Mouse (Mus musculus) lung, embryonic 16.5 days (tissue): ENCODE measurements around the gene Kif4. TPM values are rescaled to one million over a fixed set of nuclear protein-coding genes. Genes with fewer than 3 reads are reported as not detected.
A peak's percentile ranks its signal among the peaks of the same experiment; 100 is the strongest.

Source experiments
- ATAC-seq: fragments of 200-750 bp; cut with Nextera tagmentation; 2 replicates; pipeline ENCODE4 v1.8.0; 2017; ENCODE audit warnings: low read depth, mild to moderate bottlenecking, moderate library complexity
- H3K27ac ChIP-seq: fragments of 300-500 bp; sonication (generic); 2 replicates; pipeline ENCODE4 v1.5.1; 2014; ENCODE audit warnings: mild to moderate bottlenecking, control low read depth, low read length
- H3K27me3 ChIP-seq: fragments of 300-500 bp; sonication (generic); 2 replicates; pipeline ENCODE4 v1.6.1; 2014; ENCODE audit warnings: low read depth, low read length, mixed read lengths; ENCODE audit not compliant: control insufficient read depth, insufficient read depth
- H3K36me3 ChIP-seq: fragments of 300-500 bp; sonication (generic); 2 replicates; pipeline ENCODE4 v1.6.1; 2014; ENCODE audit warnings: low read length; ENCODE audit not compliant: control insufficient read depth, insufficient read depth
- H3K4me1 ChIP-seq: fragments of 300-500 bp; sonication (generic); replicated peaks from 2 replicates; pipeline ENCODE4 v1.6.1; 2014; ENCODE audit warnings: low read length, mixed read lengths; ENCODE audit not compliant: control insufficient read depth, insufficient read depth
- H3K4me2 ChIP-seq: fragments of 300-500 bp; sonication (generic); 2 replicates; pipeline ENCODE4 v1.6.1; 2014; ENCODE audit warnings: low read depth, low read length, control low read depth
- H3K4me3 ChIP-seq: fragments of 300-500 bp; sonication (generic); 2 replicates; pipeline ENCODE4 v1.5.1; 2014; ENCODE audit warnings: mild to moderate bottlenecking, low read length, control low read depth
- H3K9ac ChIP-seq: fragments of 300-500 bp; sonication (generic); 2 replicates; pipeline ENCODE4 v1.6.1; 2014; ENCODE audit warnings: low read length, control low read depth
- H3K9me3 ChIP-seq: fragments of 300-500 bp; sonication (generic); 2 replicates; pipeline ENCODE4 v1.6.1; 2016; ENCODE audit warnings: low read length; ENCODE audit not compliant: control insufficient read depth
- WGBS: fragments of 180-500 bp; shearing (Covaris S2); extraction: QIAGEN DNeasy Blood & Tissue Kit; methylation state at CpG from one replicate; pipeline ENCODE4 v1.1.7; 2014; 5-methylcytosine and 5-hydroxymethylcytosine counted together
- polyA plus RNA-seq: library from polyadenylated mRNA; unstranded; fragments of >200 nt; fragmentation: Nextera tagmentation; extraction: Ambion mirVana; gene quantifications from 2 replicates; pipeline ENCODE4 v1.2.1, GENCODE M21; 2015

Kif4 gene
- polyA plus RNA-seq, 1 experiment from 2014 or later: 33.5 TPM

DNA sequence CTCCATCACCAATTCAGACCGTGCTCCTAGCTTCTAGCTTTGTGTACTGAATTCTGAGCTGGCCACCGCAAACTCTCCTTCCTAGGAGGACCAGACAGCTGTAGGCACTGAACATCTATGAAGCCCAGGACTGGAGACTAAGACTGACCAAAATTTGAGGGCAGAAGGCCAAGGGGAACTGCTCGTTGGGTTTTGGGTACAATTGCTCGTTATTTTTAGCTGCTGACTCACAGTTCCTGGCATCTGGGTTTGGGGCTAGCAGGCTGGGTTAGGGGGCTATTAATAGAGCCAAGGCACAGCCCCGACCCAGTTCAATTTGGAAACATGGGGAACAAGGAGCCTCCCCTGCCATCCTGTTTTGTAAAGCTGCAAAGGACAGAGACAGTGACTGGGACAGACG lies 115.2 kb downstream of the Kif4 start:
- H3K4me3 ChIP-seq: no peak overlapping the region
- H3K4me2 ChIP-seq: no peak overlapping the region
- 50% methylated on average over 6 of the region's 6 CpGs for WGBS
- H3K36me3 ChIP-seq: no peaks in the 10 kb centered on the region
- H3K27ac ChIP-seq: no peak overlapping the region
- ATAC-seq: no peak
- H3K27me3 ChIP-seq: peaks cover 3% of the 10 kb centered on the region; the same call in 1 of the 2 replicates
- no peaks in the 10 kb centered on the region for H3K4me1 ChIP-seq
- no peaks in the 10 kb centered on the region for H3K9me3 ChIP-seq
- no peak overlapping the region for H3K9ac ChIP-seq

DNA sequence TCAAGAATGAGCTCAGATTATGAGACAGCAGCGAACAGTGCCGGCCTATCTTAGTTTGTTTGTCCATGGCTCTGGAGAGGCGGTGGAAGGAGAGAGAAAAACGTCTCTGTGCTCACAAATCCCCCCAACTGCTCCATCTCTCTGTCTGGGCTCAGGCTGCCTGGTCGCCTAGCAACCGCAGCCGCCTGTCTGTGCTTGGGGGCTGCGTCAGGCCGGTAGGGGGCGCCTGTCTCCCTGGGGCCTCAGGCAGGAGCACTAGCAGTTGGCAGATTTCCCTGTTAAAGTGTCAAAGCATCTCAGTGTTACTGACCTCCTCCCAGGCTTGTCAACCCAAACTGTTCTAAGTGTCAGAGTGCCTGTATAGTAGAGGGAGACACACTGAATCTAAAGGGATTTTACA lies 116.4 kb downstream of the Kif4 start:
- no peak overlapping the region for H3K27ac ChIP-seq
- no peak overlapping the region for H3K9ac ChIP-seq
- H3K36me3 ChIP-seq: no peaks in the 10 kb centered on the region
- no peaks in the 10 kb centered on the region for H3K9me3 ChIP-seq
- H3K27me3 ChIP-seq: peaks cover 3% of the 10 kb centered on the region; the same call in 1 of the 2 replicates
- H3K4me2 ChIP-seq: no peak overlapping the region
- H3K4me3 ChIP-seq: no peak overlapping the region
- no peaks in the 10 kb centered on the region for H3K4me1 ChIP-seq
- WGBS: 10% methylated on average over 10 of the region's 10 CpGs
- no peak for ATAC-seq

DNA sequence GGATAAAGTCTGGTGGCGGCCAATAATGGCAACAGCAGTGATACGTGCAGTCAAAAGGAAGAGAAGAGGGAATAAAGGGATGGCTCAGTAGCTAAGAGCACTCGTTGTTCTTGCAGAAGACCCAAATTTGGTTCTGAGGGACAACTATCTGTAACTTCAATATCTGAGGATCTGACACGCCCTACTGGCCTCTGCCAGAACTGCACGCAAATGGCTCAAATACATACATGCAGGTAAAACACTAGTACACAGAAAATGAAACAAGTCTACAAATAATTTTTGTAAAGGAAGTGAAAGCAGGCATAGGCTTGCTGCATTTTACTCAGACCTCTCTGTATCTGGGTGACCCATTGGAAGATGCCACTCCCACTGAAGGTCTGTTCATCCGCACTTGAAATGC lies 140.3 kb downstream of the Kif4 start:
- no peak overlapping the region for H3K4me2 ChIP-seq
- no peak overlapping the region for H3K9ac ChIP-seq
- H3K4me1 ChIP-seq: no peaks in the 10 kb centered on the region; the same call in 1 of the 2 replicates
- 77% methylated on average over 6 of the region's 6 CpGs for WGBS
- no peak overlapping the region for H3K4me3 ChIP-seq
- no peaks in the 10 kb centered on the region for H3K36me3 ChIP-seq
- H3K27ac ChIP-seq: no peak overlapping the region
- H3K27me3 ChIP-seq: peaks cover 2% of the 10 kb centered on the region
- no peaks in the 10 kb centered on the region for H3K9me3 ChIP-seq
- ATAC-seq: no peak

DNA sequence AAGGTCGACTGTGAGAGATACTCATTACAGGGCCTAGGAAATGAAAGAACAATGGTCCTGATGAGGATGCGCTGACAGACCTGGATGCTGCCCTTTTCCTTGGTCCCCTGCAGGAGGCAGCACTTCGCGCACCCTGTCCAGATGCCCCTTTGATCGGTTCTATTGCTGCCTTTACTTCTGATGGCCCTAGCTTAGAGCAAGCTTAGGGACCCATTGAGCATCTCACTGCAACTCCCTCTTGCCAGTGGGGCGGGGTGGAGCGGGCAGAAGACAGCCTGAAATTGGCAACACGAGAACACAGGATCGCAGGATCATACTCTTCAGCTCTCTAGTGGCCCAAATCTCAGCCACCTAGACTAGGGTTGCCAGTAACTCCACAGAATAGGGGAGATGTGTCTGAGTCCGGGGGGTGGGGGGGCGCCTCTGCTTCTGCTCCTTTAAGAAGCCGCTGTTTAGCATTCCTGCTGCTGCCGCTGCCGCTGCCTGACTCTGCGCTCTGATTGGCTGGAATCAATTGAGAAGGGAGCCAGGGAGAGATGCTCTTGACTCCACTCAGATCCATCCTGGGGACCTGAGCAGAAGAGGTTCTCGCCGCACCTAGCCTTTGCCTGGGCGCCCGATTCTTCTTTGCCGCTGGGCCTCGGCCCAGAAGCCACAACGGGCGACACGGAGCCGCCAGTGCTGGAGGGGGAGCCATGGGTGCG lies 141.8 kb downstream of the Kif4 start, which contains the start of gene Dlg3:
Dlg3 (plus strand) TSS at position 542 of the 704 bp plus-strand sequence.
- Histone ChIP-seq H3K27me3 (peaks cover 2% of the 10 kb centered on the region), H3K9me3 (no peaks in the 10 kb centered on the region), H3K27ac (no peak within 1 kb of the TSS), H3K4me3 (peak within 1 kb of the TSS; percentile 46), H3K4me2 (peak within 1 kb of the TSS; percentile 69), H3K36me3 (no peaks in the 10 kb centered on the region), H3K4me1 (no peaks in the 10 kb centered on the region; the same call in 1 of the 2 replicates), H3K9ac (no peak within 1 kb of the TSS)
- ATAC-seq: no peak
- 16% methylated on average over 26 of the region's 26 CpGs for WGBS

DNA sequence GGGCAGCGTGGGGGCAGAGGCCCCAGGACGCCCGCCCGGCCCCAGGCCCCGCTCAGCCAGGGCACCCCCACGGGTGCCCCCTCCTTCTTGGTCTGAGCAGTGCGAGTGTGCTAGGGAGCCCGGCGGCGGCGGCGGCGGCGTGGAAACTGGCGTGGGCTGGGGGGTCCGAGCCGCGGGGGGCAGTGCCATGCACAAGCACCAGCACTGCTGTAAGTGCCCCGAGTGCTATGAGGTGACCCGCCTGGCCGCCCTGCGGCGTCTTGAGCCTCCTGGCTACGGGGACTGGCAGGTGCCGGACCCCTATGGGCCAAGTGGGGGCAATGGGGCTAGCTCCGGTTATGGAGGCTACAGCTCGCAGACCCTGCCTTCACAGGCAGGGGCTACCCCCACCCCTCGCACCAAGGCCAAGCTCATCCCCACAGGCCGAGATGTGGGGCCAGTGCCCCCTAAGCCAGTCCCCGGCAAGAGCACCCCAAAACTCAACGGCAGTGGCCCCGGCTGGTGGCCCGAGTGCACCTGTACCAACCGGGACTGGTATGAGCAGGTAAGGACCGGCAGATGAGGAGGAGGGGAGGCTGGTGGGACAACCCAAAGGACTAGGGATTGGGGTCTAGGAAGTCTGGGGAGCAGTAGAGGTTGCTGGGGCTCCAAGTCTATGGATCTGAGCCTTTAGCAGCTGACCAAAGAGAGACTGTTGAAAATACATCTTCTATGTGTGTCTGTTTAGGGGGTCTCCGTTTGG lies 142.5 kb downstream of the Kif4 start:
- no peak for ATAC-seq
- 27% methylated on average over 22 of the region's 36 CpGs for WGBS
- Histone ChIP-seq H3K4me2 (peak overlapping the region; percentile 69), H3K9me3 (no peaks in the 10 kb centered on the region), H3K4me3 (peak overlapping the region; percentile 46), H3K27me3 (peaks cover 2% of the 10 kb centered on the region), H3K9ac (no peak overlapping the region), H3K36me3 (no peaks in the 10 kb centered on the region), H3K4me1 (no peaks in the 10 kb centered on the region; the same call in 1 of the 2 replicates), H3K27ac (no peak overlapping the region)

DNA sequence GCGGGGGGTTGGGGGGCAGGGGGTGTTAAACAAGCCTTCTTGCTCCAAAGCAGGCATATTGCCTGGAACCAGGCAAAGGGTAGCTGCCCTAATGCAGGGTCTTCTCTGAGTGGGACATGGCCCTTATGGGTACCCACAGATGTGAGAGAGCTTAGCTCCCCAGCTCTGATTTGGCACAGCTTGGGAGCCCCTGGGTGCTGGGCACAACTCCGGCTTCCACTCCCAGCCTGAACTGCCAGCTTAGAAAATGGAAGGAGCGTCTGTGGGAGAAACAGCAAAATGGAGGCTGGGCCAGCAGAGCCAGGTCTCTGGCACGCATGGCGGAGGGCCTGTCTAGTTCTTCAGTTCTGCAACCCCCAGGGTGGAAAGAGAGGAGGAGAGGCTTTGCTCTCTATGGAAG lies 143.7 kb downstream of the Kif4 start:
- Histone ChIP-seq H3K9me3 (no peaks in the 10 kb centered on the region), H3K4me1 (no peaks in the 10 kb centered on the region; the same call in 1 of the 2 replicates), H3K36me3 (no peaks in the 10 kb centered on the region), H3K4me3 (no peak overlapping the region), H3K27me3 (peaks cover 2% of the 10 kb centered on the region), H3K9ac (no peak overlapping the region), H3K4me2 (no peak overlapping the region), H3K27ac (no peak overlapping the region)
- 86% methylated on average over 5 of the region's 5 CpGs for WGBS
- ATAC-seq: no peak

DNA sequence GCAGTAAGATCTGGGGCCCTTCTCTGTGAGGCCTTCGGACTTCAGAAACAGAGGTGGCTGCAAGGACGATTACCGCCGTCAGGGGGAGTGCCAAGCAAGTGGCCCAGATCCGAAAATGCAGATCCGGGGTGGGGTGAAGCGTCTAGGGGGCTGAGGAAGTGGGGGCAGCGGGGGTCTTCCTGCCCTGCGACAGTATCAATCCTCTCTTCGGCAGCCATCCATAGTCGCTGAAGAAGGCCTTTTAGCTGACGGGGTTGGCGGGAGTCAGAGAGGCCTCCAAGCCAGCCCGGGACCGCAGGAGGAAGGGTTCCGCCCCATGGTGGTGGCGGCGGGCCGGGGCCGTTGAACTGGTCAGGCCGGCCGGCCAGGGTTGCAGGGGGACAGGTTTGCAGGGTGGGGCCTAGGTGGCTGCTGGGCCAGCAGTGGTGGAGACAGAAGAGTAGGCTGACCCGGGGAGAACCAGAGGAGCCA lies 148.8 kb downstream of the Kif4 start:
- Histone ChIP-seq H3K4me1 (0 out of 2 replicates have a peak, but pooled peaks cover 3% of the 10 kb centered on the region), H3K4me2 (peak overlapping the region; percentile 60), H3K9ac (peak overlapping the region; percentile 74), H3K27me3 (no peaks in the 10 kb centered on the region), H3K27ac (peak overlapping the region; percentile 27; the same call in 1 of the 2 replicates), H3K4me3 (peak overlapping the region; percentile 57), H3K9me3 (no peaks in the 10 kb centered on the region), H3K36me3 (no peaks in the 10 kb centered on the region)
- peak; percentile 67 for ATAC-seq
- WGBS: 15% methylated on average over 22 of the region's 23 CpGs

DNA sequence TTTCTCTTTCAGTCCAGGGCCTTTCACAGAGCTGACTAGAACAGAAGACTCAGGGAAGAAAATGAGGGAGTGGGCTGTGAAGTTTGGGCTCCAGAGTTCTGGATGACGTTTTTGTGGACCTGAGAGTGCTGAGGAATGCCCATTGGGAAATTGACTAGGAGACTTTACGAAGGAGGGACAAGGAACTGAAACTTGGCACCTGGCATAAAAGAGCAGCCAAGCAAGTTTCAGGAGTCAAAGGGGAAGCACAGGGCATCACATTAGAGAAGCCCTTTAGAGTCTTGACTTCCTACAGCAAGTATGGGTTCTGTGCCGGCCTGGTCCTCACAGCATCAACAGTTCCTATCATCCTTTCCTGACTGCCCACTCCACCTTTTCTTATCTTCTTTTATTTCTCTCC lies 149.9 kb downstream of the Kif4 start:
- no peaks in the 10 kb centered on the region for H3K27me3 ChIP-seq
- WGBS: 75% methylated on average over 3 of the region's 3 CpGs
- no peak overlapping the region for H3K4me2 ChIP-seq
- no peaks in the 10 kb centered on the region for H3K36me3 ChIP-seq
- 0 out of 2 replicates have a peak, but pooled peaks cover 3% of the 10 kb centered on the region for H3K4me1 ChIP-seq
- H3K9me3 ChIP-seq: no peaks in the 10 kb centered on the region
- no peak overlapping the region for H3K9ac ChIP-seq
- no peak for ATAC-seq
- H3K27ac ChIP-seq: no peak overlapping the region
- H3K4me3 ChIP-seq: no peak overlapping the region

DNA sequence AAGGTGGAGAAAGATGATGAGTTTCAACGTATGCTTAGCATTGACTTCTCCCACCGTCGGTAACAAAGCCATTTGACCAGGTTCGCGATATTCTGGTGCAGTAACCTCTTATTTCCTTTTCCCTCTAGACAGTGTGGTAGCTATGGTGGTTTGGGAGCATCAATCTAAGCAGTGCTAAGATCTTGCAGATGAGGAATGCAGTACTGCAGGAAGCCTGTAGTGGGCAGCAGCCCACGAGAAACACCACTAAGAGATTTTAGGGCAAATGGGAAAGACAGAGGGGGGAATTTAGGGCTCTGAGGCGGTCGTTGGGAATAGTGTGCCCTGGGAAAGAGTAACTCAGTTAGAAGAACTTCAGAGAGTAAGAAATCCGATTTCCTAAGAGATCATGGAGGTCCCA lies 151.0 kb downstream of the Kif4 start:
- Histone ChIP-seq H3K9me3 (no peaks in the 10 kb centered on the region), H3K4me2 (peak overlapping the region; percentile 61), H3K4me1 (0 out of 2 replicates have a peak, but pooled peaks cover 3% of the 10 kb centered on the region), H3K4me3 (peak overlapping the region; percentile 61), H3K27me3 (no peaks in the 10 kb centered on the region), H3K9ac (no peak overlapping the region), H3K27ac (peak overlapping the region; percentile 73; the same call in 1 of the 2 replicates), H3K36me3 (no peaks in the 10 kb centered on the region)
- WGBS: 13% methylated on average over 9 of the region's 9 CpGs
- peak; percentile 44 for ATAC-seq
